Mouse (Mus musculus) brain, embryonic 14.5 days (tissue): ENCODE measurements around the gene Il10rb.

Experiments used
- CTCF ChIP-seq: fragments of 200-500 bp; IDR thresholded peaks from 2 replicates; pipeline ENCODE4 v1.5.1; 2012; ENCODE audit warnings: inconsistent platforms, mild to moderate bottlenecking, moderate library complexity, borderline replicate concordance; ENCODE audit not compliant: insufficient read depth, insufficient read length; ENCODE audit errors: extremely low read depth
- POLR2A ChIP-seq: fragments of 200-500 bp; IDR thresholded peaks from 2 replicates; pipeline ENCODE4 v1.6.1; 2012; ENCODE audit warnings: mild to moderate bottlenecking, inconsistent platforms, borderline replicate concordance; ENCODE audit not compliant: poor library complexity, insufficient read depth, insufficient read length, severe bottlenecking; ENCODE audit errors: extremely low read depth

GRCm38 (mm10) chr16:91443211-91443611 lies 37.2 kb downstream of the Il10rb start:
- TF ChIP-seq CTCF, result no peak
- TF ChIP-seq POLR2A, result no peak
